Mouse (Mus musculus) regulatory T cell (primary cell): ENCODE measurements around the gene Panx1.

ENCODE experiments used
- in situ Hi-C: fragments of 300-600 bp; cut with MboI, MseI; formaldehyde crosslinking; loops from one replicate; pipeline ENCODE4 v1.15.1; 2025; ENCODE audit warnings: high pct_unique_total_duplicates

Panx1 gene

DNA sequence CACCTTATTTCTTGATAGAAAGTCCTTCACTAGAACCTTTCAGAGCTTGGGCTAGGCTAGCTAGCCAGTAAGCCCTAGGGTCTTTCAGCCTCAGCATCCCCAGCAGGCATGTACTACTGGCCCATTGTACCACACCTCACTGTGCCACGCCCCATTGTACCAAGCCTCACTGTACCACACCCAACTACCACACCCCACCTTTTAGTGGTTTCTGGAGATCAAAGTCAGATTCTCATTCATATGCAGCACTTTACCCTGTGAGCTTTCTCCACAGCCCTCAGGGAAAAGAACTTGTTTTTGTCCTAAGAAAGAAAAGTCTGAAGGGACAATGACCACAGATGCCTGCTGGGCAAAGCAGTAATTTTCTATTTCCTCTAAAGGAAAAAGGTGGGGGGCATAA is 22.2 kb downstream of the Panx1 start:
- in situ Hi-C loops, result no loop called here

DNA sequence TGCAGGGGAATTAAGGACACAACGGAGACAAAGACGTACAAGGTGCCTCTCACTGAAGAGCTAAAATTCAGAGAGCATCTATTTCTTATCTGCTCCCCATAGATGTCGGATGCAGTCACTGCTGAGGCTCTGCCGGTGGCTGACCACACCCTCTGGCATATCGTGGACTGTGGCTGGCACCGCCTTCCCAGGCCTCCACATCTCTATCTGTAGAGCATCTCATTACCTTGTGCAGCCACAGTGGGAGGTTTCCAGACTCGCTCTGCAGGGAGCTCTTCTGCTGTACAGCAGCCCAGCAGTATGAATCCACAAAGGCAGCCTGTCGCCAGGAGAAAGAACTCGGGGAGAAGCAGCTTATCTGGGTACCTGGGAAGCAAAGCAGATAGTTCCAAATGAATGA is 24.1 kb downstream of the Panx1 start:
- in situ Hi-C loops, result no loop called here

DNA sequence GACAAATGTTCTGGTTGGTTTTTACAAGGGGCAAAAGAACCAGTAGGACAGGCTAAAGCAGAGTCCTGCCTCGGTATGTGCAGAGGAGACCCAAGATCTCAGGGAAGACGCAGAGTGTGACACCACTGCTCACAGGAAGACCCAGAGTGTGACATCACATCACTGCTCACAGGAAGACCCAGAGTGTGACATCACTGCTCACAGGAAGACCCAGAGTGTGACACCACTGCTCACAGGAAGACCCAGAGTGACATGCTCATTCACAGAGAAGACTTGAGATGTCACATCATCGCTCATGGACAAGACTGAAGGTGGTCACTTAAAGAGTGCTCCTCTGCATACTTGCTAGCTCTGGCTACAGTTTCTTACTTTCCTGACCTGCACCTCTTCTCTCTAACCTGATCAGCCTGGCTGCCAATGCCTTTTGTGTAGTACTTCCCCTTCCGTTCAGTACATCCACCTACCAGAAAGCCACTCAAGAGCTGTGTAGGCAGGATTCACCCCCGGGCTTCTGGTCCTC is 24.7 kb downstream of the Panx1 start:
- in situ Hi-C loops, result no loop called here

DNA sequence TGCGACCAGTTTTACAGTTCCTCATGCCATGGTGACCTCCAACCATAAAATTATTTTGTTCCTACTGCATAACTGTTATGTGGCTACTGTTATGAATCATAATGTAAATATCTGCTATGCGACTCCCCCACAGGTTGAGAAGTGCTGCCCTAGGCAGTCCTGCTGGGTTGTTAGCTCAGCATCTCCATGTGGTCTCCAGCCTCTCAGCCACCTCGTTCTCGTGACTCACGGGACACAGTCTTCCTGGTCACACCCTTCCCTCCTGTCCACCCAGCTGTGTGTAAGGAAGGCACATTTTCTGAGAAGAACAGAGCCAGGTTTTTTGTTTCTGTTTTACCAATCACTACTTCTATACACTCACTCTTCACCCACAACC is 26.5 kb downstream of the Panx1 start:
- in situ Hi-C loops, result loop anchor here (10.0 kb wide), 1 partner anchor 154 kb away; the partner anchor contains the start of gene Gpr83

DNA sequence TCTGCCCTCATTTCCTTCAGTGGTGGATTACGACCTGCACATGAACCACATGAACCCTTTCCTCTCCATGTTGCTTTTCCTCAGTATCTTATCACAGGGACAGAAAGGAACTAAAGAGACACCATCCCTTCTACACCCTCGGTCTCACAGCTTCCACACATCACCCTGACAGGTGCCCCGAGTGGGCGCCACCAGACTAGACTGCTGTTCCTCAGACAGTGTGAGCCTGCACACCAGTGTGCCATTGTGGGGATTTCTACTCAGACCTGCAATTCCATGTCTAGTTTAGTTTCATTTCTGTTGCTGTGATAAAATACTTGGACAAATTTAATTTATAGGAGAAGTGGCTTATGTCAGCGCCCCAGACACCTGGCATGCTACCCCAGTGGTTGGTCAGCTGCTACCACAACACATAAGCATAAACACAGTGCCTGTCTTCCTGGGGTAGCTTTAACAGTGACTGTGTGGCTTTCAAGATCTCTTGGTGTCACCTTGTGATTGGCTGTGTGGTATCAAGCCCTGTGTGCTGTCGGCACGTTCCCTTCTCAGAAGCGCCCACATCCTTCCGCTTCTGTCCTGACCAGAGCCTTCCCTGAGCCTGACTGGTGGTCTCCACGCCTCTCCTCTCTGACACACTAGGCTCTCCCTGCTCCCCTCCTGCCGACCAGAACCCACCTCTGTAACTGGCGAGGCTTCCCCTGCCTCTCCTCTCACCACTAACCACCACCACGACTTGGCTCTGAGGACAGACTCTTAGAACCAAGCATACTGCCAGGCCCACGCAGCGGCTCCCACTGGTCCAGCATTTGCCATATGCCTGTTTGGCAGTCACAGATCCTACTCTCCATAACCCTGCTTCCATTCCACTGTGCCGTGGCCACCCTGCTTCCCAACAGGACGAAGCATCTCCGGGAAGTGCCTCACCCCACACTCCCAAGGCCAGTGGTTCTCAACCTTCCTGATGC is 27.2 kb downstream of the Panx1 start:
- in situ Hi-C loops, result loop anchor here (10.0 kb wide), 1 partner anchor 153 kb away; the partner anchor contains the start of gene Gpr83

DNA sequence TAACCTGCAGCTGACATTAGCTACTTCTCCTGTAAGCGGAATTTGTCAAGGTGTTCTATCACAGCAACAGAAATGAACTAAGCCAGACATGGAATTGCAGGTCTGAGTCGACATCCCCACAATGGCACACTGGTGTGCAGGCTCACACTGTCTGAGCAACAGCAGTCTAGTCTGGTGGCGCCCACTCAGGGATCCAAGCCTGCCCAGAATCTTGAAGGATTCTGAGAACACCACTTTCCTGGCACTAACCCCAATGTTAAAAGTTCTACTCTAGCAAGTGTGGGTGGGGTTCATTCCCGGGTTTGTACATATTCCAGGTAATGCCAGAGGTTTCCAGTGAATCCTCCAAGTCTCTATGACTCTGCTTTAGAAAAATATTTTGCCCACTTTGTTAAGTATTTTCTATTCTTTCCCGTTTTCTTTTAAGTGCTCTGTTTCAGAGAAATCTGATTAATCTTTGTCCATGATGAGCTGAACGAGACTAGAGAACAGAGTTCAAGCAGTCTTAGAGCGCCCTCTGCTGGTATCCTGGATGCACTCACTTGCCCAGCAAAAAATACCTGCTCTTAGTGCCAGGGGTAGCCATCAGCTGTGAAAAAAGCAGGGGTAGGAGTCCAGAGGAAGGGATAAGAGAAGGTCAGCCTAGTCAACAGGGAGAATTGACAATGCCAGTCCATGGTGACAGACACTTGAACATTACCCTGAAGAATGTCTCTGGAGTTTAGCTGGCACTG is 29.9 kb downstream of the Panx1 start:
- in situ Hi-C loops, result loop anchor here (10.0 kb wide), 1 partner anchor 151 kb away; the partner anchor contains the start of gene Gpr83

DNA sequence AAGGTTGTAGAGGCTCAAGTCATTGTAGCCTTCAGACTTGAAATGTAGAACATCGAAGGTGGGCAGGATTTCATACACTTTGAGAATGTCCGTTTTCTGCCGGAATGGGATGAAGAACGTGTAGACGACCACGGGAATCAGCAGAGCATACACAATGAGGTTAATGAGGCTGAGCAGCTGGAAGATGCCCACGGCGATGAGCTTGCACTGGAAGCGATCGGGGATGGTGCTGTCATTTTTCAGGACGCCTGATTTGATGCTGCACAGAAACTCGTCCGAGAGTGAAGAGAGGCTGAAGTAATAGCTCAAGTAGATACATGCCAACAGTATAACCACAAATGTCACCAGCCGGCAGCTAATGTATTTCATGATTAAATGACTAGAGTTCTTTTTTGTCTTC is 37.7 kb downstream of the Panx1 start:
- in situ Hi-C loops, result no loop called here

DNA sequence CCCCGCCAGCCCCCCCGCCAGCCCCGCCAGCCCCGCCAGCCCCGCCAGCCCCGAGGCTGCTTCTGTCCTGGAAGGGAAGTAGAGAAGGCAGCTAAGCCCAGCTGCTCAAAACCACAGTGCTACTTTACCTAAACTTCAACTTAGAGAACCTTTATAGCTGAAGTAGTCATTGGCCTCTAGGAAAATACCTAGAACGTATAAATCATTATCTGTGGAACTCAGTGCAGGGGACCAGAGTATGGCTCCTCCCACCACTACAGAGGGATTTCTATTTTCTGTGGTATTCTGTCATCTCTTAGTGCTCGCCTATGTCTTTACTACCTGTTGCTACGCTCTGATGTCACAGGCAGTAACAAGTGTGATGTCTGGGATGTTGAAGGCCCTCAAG is 41.0 kb downstream of the Panx1 start:
- in situ Hi-C loops, result no loop called here

DNA sequence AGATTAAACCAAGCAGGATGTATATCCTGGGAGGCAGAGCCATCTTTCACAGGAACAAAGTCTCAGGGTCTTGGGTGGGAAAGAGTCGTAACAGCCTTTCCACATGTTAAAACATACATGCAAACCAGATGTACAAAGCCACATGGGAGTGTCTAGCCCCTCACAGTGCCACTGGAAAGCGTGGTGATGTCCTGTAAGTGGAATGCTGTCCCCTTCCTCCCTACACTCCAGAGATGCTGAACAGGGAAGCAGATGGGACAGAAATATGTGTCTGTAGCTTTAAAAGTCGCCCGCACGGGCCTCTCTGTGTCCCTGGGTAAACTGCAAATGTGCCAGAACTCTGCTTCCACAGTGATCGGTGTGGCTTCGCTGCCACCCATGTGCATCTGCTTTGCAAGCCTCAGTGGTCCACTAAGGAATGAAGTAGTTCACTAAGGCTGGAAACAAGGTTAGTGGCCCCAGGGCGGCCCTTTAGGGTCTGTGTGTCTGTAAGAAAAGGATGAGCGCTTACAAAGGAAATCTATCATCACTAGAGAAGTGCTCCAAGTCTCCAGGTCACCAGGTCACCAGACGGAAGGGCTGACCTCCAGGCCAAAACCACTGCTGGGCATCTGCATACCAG is 41.5 kb downstream of the Panx1 start:
- in situ Hi-C loops, result no loop called here

DNA sequence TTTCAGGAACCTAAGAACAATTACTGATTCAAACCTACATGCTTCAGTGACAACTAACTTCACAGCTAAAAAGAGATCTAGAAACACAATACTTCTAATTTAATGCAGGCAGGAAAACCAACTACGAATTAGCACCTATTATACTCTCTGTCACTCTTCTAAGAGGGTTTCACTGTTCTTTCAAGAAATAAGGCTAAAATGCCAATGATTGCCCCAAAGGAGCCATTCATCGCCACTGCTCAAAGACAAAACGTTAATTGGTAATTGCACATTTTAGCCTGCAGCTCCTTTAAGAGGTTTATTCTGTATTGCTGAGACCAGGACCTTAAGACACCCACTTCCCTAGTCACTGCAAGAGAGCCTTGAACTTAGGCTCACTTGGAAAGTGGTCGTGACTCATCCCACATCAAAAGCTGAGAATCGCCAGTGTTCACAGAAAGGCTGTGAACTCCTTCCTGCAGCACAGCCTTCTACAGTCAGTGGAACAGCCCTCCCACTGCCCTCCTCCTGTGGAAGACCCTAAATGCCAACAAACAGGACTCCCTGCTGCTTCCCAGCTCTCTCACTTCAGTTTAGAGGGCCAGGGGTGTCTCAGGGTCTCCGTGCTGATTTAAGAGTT is 42.2 kb downstream of the Panx1 start:
- in situ Hi-C loops, result no loop called here

DNA sequence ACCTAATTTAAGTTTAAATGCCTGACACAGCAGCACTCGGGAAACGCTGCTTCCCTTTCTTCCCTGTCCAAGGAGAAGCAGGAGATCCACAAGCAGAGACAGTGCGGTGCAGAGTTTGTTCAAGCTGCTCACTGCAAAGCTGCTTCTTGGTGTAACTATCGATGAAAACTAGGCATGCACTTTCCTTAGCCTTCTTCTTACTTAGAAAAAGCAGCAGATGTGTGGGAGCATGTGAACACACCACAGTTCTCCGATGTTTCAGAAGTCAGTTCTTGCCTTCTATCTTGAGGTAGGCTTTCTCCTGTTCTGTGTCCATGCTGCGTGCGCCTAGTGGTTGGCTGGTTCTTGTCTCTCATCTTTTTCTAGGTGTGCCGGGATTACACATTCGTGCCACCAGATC is 46.5 kb downstream of the Panx1 start:
- in situ Hi-C loops, result loop anchor here (5.0 kb wide), 1 partner anchor 76 kb away; no protein-coding TSS in a partner anchor

DNA sequence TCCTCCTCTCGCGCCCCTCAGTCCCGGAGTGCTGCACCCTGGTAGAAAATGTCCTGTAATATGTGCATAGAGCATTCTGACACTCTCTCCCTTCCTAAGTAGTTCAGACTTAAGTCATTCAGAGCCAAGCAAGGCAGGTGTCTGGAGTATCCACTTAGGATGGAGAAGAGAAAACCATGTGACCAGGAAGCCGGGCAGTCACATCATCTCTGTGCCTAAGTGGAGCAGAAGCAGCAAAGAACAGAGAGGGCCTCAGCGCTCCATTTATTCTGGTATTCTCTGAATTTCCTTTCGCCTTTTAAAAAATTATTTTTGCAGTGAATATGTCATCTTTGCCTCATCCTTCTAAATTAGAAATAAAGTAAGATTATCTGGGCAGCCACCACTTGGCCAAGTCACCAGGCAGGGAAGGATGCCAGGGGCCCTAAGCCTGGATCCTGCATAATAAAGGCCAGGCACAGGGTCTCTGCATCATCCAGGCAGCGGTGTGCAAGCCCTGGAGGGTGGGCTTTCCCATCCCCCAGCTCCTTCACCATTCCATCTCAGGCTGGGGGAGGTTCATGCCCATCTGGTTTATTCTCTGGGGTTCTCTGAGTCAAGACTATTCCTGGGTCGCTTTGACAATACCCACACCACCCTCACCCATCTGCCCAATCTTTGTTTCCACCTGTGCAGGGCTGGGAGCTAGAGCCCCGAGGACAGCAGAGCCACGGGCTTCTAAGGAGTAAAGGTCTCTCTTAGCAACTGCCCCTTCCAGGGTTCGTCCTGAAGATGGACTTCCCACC is 47.8 kb downstream of the Panx1 start:
- in situ Hi-C loops, result loop anchor here (5.0 kb wide), 1 partner anchor 75 kb away; no protein-coding TSS in a partner anchor

DNA sequence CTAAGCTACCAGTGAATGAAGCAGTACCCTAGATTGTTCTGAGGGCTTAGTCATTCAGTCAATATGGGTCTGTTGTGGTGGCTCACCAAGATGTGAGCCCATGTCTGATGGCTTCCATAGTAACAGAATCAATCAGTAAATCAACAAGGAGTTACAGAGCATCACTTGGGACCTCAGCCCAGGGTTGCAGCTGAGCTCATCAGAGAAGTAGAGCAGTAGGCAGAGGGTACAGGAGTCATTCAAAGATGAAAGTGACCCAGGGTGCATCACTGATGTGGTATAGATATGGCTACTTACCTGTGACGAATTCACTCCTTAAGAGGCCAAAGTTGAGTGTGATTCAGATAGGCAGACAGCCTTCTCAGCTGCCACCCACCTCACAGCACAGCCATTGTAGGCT is 49.8 kb downstream of the Panx1 start:
- in situ Hi-C loops, result loop anchor here (5.0 kb wide), 1 partner anchor 73 kb away; no protein-coding TSS in a partner anchor

DNA sequence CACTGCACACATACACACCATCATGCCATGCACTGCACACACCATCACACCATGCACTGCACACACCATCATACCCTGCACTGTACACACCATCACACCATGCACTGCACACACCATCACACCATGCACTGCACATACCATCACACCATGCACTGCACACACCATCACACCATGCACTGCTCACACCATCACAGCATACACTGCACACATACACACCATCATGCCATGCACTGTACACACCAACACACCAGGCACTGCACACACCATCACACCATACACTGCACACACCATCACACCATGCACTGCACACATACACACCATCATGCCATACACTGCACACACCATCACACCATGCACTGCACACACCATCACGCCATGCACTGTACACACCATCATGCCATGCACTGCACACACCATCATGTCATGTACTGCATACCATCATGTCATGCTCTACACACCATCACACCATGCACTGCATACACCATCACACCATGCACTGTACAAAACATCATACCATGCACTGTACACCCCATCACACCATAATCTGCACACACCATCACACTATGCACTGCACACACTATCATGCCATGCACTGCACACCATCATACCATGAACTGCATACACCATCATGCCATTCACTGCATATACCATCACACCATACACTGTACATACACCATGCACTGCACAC is 56.5 kb downstream of the Panx1 start:
- in situ Hi-C loops, result no loop called here

DNA sequence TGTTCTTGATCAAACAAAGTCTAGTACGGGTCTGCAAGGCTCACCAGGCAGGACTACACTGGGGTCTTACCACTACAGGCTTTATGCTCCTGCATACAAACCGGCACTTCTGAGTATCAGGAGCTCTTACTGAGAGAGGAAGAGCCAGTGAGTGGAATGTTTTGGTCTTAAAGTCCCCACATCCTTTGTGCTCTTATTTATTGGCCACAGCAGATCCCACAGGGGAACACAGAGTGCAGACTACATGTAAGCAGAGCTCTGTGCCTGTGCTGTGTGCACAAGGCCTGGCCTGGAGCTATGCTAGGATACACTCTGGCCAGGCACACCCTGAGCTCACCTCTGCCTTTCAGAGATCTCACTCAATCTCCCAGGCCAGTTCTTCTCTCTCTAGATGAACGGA is 62.1 kb downstream of the Panx1 start:
- in situ Hi-C loops, result no loop called here

DNA sequence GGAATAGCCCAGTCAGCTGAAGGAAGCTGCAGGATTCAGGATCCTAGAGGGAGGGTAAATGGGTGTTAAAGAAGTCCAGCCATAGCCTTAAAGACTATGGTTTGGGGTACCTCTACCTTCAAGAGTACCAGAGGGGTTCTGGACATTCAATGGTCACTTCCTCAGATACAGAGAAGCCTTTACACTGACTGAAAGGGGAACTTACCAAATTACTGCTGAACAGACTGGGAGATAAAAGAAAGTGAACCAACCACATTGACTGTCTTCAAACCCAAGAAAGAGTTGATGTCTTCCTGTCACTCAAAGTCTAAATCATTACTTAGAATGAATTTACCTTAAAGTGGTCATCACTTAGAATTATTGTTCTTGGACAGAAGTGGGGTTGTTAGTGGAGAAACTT is 62.6 kb downstream of the Panx1 start:
- in situ Hi-C loops, result no loop called here

DNA sequence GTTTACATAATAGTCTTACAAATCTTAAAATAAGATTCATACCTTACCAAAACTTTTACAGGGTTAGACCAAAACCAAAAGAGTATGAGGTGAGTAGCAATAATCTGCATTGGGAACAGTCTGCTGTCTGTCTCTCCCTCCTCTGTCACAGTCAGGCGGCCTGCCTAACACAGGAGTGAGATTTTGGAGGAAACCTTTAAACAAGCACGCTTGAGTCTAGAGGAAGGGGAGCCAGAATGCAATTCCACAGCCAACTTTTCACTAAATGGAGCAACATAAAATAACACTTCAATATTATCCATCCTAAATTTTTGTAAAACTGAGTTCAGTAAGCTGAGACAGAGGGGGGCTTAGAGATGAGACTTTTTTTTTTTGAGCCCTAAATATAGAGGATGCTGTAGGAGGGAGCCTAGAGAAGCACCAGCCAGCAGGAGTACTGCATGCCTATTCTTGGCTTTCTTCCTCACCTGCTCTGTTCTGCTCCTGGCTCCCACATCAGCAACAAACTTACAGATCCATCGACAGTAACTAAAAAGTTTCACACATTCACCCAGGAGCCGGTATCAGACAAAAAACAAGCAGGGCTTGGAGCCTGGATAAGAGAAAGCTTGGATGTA is 63.6 kb downstream of the Panx1 start:
- in situ Hi-C loops, result no loop called here

DNA sequence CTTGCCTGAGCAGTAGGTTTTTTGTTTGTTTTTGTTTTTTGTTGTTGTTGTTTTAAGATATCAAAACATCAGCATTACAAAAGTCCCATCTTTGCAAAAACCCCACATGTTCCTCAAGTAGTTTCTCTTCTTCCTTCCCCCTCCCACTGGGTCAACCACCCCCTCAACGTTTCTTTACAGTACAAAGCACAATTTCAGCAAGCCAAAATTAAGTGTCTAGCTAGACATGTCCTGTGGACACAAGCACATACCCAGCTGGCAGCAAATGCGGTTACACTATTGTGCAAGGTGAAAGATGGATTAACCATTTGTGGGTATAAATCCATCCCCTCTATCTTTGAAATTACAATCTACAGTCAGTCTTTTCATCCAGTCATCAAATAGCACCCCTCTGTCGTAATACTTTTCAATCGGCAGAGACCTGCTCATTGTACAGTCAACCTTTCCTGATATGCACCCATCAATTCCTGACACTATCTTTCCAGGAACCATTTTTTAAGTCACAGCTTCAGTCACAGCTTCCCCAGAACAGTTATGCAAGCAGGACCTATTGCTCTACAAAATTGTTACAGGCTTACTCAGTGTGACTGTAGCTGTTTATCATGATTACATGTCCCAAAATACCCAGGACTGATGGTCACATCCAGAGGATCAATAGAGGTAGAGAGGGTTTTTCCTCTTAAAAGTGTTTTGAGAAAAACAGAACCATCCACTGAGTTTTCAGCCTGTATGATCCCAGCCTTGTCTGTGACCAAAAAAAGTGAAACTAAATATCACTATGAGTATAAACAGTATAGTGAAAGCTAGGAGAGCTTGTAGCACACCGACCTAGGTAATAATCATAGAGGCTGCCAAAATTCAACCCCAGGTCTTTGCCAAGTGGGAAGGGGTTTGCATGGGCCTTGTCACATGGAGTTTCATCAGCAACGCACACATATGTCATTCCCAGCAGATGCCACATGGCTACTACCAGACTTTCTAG is 70.7 kb downstream of the Panx1 start:
- in situ Hi-C loops, result no loop called here
